Mouse (Mus musculus) embryo, embryonic 9.5 days (tissue): ENCODE results near the gene Desi1.
"Not testable (repeated sequence)": the region's sequence is repeated elsewhere in the genome, so short reads cannot be mapped to it uniquely, and the experiment has no call there.

Experiments used
- DNase-seq: peaks from one replicate; pipeline ENCODE4 v3.0.0-alpha.2; 2017; ENCODE audit errors: extremely low spot score

The Desi1 gene

GRCm38 (mm10) chr15:82019288-82019687 is 14.4 kb downstream of the Desi1 start:
- DNase-seq: no peak

GRCm38 (mm10) chr15:82017461-82017860 is 16.2 kb downstream of the Desi1 start:
- DNase-seq: no peak

DNA sequence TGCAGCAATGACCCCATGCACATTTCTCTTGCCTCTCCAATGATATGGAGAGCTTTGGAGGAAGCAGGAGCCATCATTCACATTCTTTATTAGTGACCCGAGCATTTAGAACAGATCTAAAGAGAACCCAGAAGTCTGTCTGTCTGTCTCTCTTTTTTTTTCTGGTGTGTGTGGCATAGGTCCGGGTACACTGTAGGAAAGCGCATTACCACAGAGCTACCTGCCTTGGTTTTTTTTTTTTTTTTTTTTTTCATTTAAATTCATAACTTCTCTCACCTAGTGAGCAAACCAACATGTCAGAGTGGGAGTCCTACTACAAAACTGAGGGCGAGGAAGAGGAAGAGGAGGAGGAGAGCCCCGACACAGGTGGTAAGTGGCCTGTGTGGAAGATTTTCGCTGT is 16.8 kb downstream of the Desi1 start:
- DNase-seq: no peak

GRCm38 (mm10) chr15:82016101-82016808 is 17.4 kb downstream of the Desi1 start:
- DNase-seq: peak; percentile 99

DNA sequence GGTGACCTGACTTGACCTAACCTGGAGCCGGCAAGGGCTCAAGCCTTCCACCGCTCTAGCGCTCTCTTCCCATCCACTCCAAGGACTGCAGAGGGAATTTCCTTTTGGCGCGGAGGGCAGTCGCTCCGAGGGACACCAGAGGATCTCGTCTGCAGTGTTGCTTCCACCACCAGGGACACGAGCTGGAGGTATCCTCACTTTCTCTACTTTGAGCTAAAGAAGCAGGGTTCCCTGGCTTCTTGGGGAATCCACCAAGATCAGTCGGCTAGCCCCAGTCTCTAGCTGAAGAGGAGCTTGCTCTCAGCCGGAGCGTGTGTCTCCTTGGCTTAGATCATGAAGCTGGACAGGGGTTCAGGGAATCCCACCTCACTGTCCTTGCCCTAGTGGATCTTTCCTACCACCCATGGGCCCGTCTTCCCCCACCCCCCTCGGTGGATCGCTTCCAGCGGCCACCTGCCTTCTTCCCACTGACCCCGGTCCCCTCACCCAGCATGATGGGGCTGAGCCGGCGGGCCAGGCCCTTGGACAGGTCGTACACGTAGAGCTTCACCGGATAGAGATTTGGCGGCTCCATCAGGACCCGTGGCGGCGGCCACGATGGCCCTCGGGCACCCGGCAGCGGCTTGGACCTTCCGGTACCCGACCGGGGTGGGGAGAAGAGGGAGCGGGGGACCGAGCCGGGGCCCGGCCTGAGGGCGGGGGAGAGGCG is 18.1 kb downstream of the Desi1 start:
- no peak for DNase-seq

GRCm38 (mm10) chr15:82014745-82015391 is 18.8 kb downstream of the Desi1 start:
- no peak for DNase-seq

GRCm38 (mm10) chr15:82011947-82012346 is 21.7 kb downstream of the Desi1 start:
- no peak for DNase-seq

DNA sequence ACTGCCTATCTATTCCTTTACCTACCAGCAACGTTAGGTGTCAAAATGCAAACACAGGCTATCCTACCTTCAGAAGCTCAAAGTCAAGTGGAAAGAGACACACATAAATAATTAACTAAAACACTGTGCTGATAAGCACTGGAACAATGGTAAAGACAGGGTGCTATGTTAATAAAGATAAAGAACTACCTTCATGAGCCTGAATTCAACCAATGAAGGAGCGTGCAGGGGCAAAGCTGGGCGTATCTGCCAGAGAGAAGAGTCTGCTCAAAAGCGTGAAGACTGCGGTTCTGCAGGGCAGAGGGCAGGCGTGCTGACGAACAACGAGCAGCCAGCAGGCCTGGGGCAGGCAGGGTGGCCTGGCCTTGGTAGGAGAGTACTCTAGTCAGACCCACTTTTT is 29.4 kb downstream of the Desi1 start:
- DNase-seq: no peak

- DNase-seq: no peak
These were observed 39.7 kb downstream of the Desi1 start for GRCm38 (mm10) chr15:81993992-81994391.

GRCm38 (mm10) chr15:81990549-81990948 is 43.1 kb downstream of the Desi1 start:
- no peak for DNase-seq

DNA sequence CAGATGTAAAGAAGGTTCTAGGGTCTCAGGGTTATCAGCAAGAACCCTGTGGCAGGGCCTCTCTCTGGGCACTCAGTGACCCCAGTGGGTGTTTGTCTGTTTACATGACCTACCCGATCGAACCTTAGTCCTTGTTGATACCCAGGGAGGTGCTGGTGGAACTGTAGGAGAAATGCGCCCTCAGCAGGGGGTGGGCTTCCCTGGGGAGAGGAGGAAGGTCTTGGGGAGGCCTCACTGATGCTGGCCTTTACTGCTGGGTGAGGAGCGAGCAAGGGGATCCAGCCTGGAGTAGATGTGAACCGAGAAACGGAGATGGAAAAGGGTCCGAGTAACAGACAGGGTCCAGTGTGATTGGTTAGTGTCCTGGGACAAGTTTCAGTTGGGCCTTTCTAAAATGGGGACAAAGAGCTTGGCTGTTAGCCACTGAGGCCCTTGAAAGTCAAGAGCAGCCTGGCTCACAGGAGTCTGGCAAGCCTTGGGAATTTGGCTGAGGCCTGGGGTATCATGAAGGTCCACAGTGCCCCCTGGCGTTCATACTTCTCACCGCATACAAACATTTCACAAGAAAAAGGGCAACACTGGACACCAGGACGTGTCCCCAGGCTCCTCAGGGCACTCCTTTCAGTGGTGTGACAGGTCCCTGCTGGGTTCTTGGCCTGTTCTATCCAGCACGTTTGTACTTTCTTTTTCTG is 44.1 kb downstream of the Desi1 start:
- peak; percentile 83 for DNase-seq

DNA sequence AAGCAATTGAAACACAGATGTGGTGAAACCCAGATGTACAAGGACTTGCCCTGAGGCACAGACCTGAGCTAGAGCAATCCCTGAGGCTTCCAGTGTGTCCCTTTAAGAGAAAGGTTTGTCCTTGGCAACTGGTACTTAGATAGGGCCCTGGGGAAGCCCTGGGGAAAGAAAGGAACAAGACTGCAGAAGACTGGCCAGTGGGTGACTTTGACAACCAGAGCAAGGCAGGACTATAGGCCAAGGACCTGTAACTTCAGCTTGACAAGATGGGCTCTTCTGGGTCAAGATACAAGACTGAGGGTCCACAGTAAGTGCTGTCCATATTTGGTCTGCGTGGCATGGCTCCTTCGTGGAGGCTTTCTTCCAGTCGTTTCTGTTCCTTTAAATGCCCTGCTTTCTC is 46.0 kb downstream of the Desi1 start, which contains the start of gene Xrcc6:
TSS of gene Xrcc6 (plus strand) at position 190 of the 400 bp plus-strand sequence.
- DNase-seq: no peak

DNA sequence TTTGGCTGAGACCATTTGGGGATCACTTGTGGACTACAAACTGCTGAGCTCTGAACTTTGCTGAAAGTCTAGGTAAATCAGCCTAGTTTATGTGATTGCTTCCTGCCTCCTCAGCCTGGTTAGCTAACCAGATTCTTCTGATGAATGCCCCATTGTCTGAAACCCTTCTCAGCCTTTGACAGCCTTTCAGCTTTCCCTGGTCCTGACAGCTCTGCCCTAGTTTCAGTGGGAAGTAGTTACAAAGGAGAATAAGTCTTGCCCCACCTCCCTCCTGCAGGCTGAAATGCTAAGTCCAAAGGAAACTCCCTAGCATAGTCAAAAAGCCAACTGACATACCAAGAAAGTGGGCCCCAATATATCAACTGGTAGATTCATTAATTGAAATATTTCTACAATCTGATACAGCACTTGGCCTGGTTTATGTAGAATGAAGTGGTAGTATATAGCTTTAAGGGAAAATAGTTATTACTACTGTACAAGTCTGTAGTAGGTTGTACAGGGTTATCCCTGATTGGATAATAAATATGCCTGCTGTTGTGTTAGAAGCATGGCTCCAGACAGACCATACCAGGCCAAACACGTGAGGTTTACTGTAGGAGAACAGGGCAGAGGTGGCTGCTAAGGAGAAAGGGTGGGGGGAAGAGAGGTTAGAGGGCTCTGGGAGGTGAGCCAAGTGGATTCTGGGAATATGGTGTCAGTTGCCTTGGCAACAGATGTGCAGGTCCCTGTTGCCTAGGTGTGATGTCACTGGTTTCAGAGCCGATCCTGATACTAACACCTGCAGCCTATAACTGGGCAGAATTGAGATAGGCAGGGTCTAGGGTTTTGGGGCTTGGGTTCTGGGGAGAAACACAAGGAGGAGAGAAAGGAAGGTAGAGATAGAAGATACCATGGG is 48.1 kb downstream of the Desi1 start:
- no peak for DNase-seq

GRCm38 (mm10) chr15:81982173-81982572 is 51.5 kb downstream of the Desi1 start:
- no peak for DNase-seq

GRCm38 (mm10) chr15:81980321-81980720 is 53.3 kb downstream of the Desi1 start, which contains the start of gene 1700029P11Rik:
Gene 1700029P11Rik, plus strand, starts transcription at chr15:81980540.
- DNase-seq: no peak

DNA sequence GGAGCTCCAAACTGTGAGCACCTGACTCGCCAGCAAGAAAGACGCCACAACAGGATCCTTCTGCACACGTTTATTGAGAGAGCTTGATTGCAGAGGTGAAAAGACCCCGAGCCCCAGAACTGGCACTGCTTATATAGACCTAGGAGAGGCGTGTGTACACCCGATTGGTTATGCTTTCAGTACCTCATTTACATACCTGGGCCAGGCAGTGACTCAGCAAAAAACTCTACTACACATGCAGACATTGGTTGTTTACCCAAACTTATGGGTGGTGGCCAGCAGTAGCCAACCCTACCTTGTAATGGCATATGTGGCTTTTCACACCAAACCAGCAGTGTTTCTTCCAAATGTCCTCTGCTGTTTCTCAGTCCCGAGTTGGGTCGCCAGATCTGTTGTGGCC is 58.5 kb downstream of the Desi1 start:
- not testable (repeated sequence) for DNase-seq

DNA sequence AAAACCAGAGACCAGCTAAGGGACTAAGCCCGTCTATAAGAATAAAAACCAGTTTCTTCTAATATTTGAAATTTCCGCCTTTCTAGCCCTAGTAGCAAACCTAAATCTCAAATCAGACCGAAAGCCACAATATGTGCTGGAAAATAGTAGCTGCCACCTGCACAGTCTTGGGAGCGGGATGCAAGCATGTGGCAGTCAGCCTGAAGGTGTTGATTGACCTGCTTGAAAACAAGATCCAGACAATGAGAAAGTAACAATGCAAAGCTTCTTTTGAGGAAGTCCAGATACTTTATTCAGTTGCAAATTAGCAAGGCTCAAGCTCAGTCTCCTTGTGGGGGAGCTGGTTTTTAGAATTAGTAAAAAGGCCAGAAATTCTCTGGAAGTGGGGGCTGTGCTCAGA is 63.2 kb downstream of the Desi1 start:
- DNase-seq: not testable (repeated sequence)

- not testable (repeated sequence) for DNase-seq
These were observed 64.0 kb downstream of the Desi1 start for GRCm38 (mm10) chr15:81969635-81970034.

GRCm38 (mm10) chr15:81969173-81969572 is 64.5 kb downstream of the Desi1 start:
- no peak for DNase-seq

- DNase-seq: no peak
These were observed 65.2 kb downstream of the Desi1 start for GRCm38 (mm10) chr15:81968447-81968846.

GRCm38 (mm10) chr15:81967821-81968220 is 65.8 kb downstream of the Desi1 start:
- DNase-seq: no peak
